Mouse (Mus musculus) splenic B cell, adult 2 months (primary cell): ENCODE measurements around the gene Glyr1.

Experiments
- DNase-seq: peaks from one replicate; pipeline ENCODE4 v3.0.0-alpha.2; 2011; ENCODE audit warnings: low read depth, low spot score
- H3K27me3 ChIP-seq: 2 replicates; pipeline ENCODE4 v1.6.1; 2012; ENCODE audit warnings: mild to moderate bottlenecking, low read length, moderate library complexity, mixed read lengths; ENCODE audit not compliant: control insufficient read depth, poor library complexity, insufficient read depth, severe bottlenecking
- H3K36me3 ChIP-seq: 2 replicates; pipeline ENCODE4 v1.6.1; 2012; ENCODE audit warnings: mild to moderate bottlenecking, low read length, moderate library complexity, mixed read lengths; ENCODE audit not compliant: control insufficient read depth, poor library complexity, insufficient read depth, severe bottlenecking

The Glyr1 gene

GRCm38 (mm10) chr16:4993276-4993675 lies 56.4 kb downstream of the Glyr1 start:
- Histone ChIP-seq H3K36me3 (no peaks in the 10 kb centered on the region), H3K27me3 (no peaks in the 10 kb centered on the region)
- DNase-seq = no peak

- Histone ChIP-seq H3K27me3 (no peaks in the 10 kb centered on the region), H3K36me3 (no peaks in the 10 kb centered on the region)
- DNase-seq = no peak
Measured at GRCm38 (mm10) chr16:4984717-4985116, 64.9 kb downstream of the Glyr1 start.

GRCm38 (mm10) chr16:4979755-4980380 lies 69.8 kb downstream of the Glyr1 start:
- Histone ChIP-seq H3K36me3 (no peaks in the 10 kb centered on the region), H3K27me3 (no peaks in the 10 kb centered on the region)
- peak; percentile 81 for DNase-seq

- no peaks in the 10 kb centered on the region for H3K27me3 ChIP-seq
- no peak for DNase-seq
- no peaks in the 10 kb centered on the region for H3K36me3 ChIP-seq
Measured at GRCm38 (mm10) chr16:4978275-4979051, 71.2 kb downstream of the Glyr1 start.

GRCm38 (mm10) chr16:4976180-4976579 lies 73.5 kb downstream of the Glyr1 start:
- DNase-seq = no peak
- no peaks in the 10 kb centered on the region for H3K27me3 ChIP-seq
- H3K36me3 ChIP-seq = no peaks in the 10 kb centered on the region

- Histone ChIP-seq H3K27me3 (no peaks in the 10 kb centered on the region), H3K36me3 (no peaks in the 10 kb centered on the region)
- DNase-seq = no peak
Measured at GRCm38 (mm10) chr16:4974521-4974920, 75.1 kb downstream of the Glyr1 start.

- Histone ChIP-seq H3K36me3 (no peaks in the 10 kb centered on the region), H3K27me3 (no peaks in the 10 kb centered on the region)
- DNase-seq = peak; percentile 46
Measured at GRCm38 (mm10) chr16:4971626-4972025, 78.0 kb downstream of the Glyr1 start.

GRCm38 (mm10) chr16:4969055-4969843 lies 80.4 kb downstream of the Glyr1 start:
- Histone ChIP-seq H3K36me3 (no peaks in the 10 kb centered on the region), H3K27me3 (no peaks in the 10 kb centered on the region)
- DNase-seq = peak; percentile 52

- Histone ChIP-seq H3K36me3 (no peaks in the 10 kb centered on the region), H3K27me3 (no peaks in the 10 kb centered on the region)
- peak; percentile 56 for DNase-seq
Measured at GRCm38 (mm10) chr16:4968426-4968825, 81.2 kb downstream of the Glyr1 start.

- H3K36me3 ChIP-seq = no peaks in the 10 kb centered on the region
- DNase-seq = no peak
- H3K27me3 ChIP-seq = no peaks in the 10 kb centered on the region
Measured at GRCm38 (mm10) chr16:4965392-4966129, 84.1 kb downstream of the Glyr1 start.

GRCm38 (mm10) chr16:4964731-4965391 lies 84.8 kb downstream of the Glyr1 start:
- no peak for DNase-seq

More at GRCm38 (mm10) chr16:4964731-4965391, 84.8 kb downstream of the Glyr1 start:
- no peaks in the 10 kb centered on the region for H3K36me3 ChIP-seq
- H3K27me3 ChIP-seq = no peaks in the 10 kb centered on the region
